Mouse (Mus musculus): ENCODE measurements around the gene Ackr1. TPM values are rescaled to one million over a fixed set of nuclear protein-coding genes. Genes with fewer than 3 reads are reported as not detected.

Gene Ackr1
- total and polyA plus RNA-seq, 3 experiments: 0.19 to 0.42 TPM; not detected in 1

GRCm38 (mm10) chr1:173370456-173370855, 36.9 kb upstream of the Ackr1 start:
- no peaks in the 10 kb centered on the region for H3K27me3 ChIP-seq (ENCODE audit: control insufficient read depth in 1 of 2, insufficient read depth in 2 of 2, low read length in 2 of 2)

GRCm38 (mm10) chr1:173369611-173370010, 36.1 kb upstream of the Ackr1 start:
- no peaks in the 10 kb centered on the region for H3K9me3 ChIP-seq (replicated peaks; ENCODE audit: insufficient read depth, low read length)
- no peak for DNase-seq (ENCODE audit: low read depth, low spot score)
- no peaks in the 10 kb centered on the region for H3K27me3 ChIP-seq (ENCODE audit: control insufficient read depth in 1 of 2, insufficient read depth in 2 of 2, low read length in 2 of 2)
- H3K9ac ChIP-seq (ENCODE audit: control insufficient read depth, low read depth, low read length, poor library complexity, severe bottlenecking): no peak overlapping the region
- no peak overlapping the region for H3K27ac ChIP-seq (ENCODE audit: control insufficient read depth, low read depth, low read length)
- no peak overlapping the region for H3K4me3 ChIP-seq (ENCODE audit: control insufficient read depth in 1 of 2, insufficient read depth in 1 of 2, low read depth in 2 of 2, low read length in 2 of 2)
- no peaks in the 10 kb centered on the region for H3K4me1 ChIP-seq (ENCODE audit: control insufficient read depth in 1 of 2, insufficient read depth in 2 of 2, low read length in 2 of 2)
- TF ChIP-seq ZC3H11A (IDR thresholded peaks at IDR 0.05; ENCODE audit: low read depth, low read length): no peak
- TF ChIP-seq SMC3 (IDR thresholded peaks at IDR 0.05; ENCODE audit: low read depth, low read length): no peak
- H3K36me3 ChIP-seq (ENCODE audit: control insufficient read depth in 1 of 2, insufficient read depth in 2 of 2, low read length in 2 of 2): no peaks in the 10 kb centered on the region
- no peaks in the 10 kb centered on the region for H3K79me2 ChIP-seq (ENCODE audit: control insufficient read depth, insufficient read depth, low read length, poor library complexity)

More at GRCm38 (mm10) chr1:173370456-173370855, 36.9 kb upstream of the Ackr1 start:
- H3K27ac ChIP-seq (ENCODE audit: control insufficient read depth, low read depth, low read length): no peak overlapping the region
- no peak overlapping the region for H3K9ac ChIP-seq (ENCODE audit: control insufficient read depth, low read depth, low read length, poor library complexity, severe bottlenecking)
- H3K36me3 ChIP-seq (ENCODE audit: control insufficient read depth in 1 of 2, insufficient read depth in 2 of 2, low read length in 2 of 2): no peaks in the 10 kb centered on the region
- TF ChIP-seq RCOR1 (IDR thresholded peaks at IDR 0.05; ENCODE audit: low read depth, low read length) (no peak), ETS1 (IDR thresholded peaks at IDR 0.05; ENCODE audit: low read depth, low read length) (no peak), CTCF (IDR thresholded peaks at IDR 0.05 in 2 of 3, conservative IDR thresholded peaks at IDR 0.05 in 1 of 3; ENCODE audit: control insufficient read depth in 1 of 3, insufficient read depth in 1 of 3, low read depth in 2 of 3, low read length in 3 of 3, poor library complexity in 1 of 3, severe bottlenecking in 1 of 3) (no peak), EP300 (IDR thresholded peaks at IDR 0.05; ENCODE audit: low read depth in 1 of 2, low read length in 2 of 2) (no peak), ELF1 (IDR thresholded peaks at IDR 0.05; ENCODE audit: low read depth, low read length) (no peak), SMC3 (IDR thresholded peaks at IDR 0.05; ENCODE audit: low read depth, low read length) (no peak), JUND (IDR thresholded peaks at IDR 0.05; ENCODE audit: low read depth, low read length) (no peak), TCF12 (IDR thresholded peaks at IDR 0.05; ENCODE audit: low read depth, low read length) (no peak)
- H3K79me2 ChIP-seq (ENCODE audit: control insufficient read depth, insufficient read depth, low read length, poor library complexity): no peaks in the 10 kb centered on the region
- H3K4me3 ChIP-seq (ENCODE audit: control insufficient read depth in 1 of 2, insufficient read depth in 1 of 2, low read depth in 2 of 2, low read length in 2 of 2): no peak overlapping the region
- no peaks in the 10 kb centered on the region for H3K4me1 ChIP-seq (ENCODE audit: control insufficient read depth in 1 of 2, insufficient read depth in 2 of 2, low read length in 2 of 2)
- DNase-seq (ENCODE audit: low read depth, low spot score): no peak
- no peaks in the 10 kb centered on the region for H3K9me3 ChIP-seq (replicated peaks; ENCODE audit: insufficient read depth, low read length)

- no peaks in the 10 kb centered on the region for H3K9me3 ChIP-seq (replicated peaks; ENCODE audit: insufficient read depth, low read length)
- H3K27ac ChIP-seq (ENCODE audit: control insufficient read depth, low read depth, low read length): no peak within 1 kb of the TSS
- TF ChIP-seq E2F4 (IDR thresholded peaks at IDR 0.05; ENCODE audit: borderline replicate concordance, low read depth, low read length) (no peak), NRF1 (IDR thresholded peaks at IDR 0.05; ENCODE audit: insufficient read depth, low read depth, low read length, poor library complexity, severe bottlenecking) (no peak), POLR2AphosphoS5 (IDR thresholded peaks at IDR 0.05; ENCODE audit: borderline replicate concordance, low read depth, low read length) (no peak), SMC3 (IDR thresholded peaks at IDR 0.05; ENCODE audit: low read depth, low read length) (no peak), USF2 (IDR thresholded peaks at IDR 0.05; ENCODE audit: borderline replicate concordance in 1 of 2, insufficient read depth in 1 of 2, low read depth in 1 of 2, low read length in 2 of 2) (no peak), USF1 (IDR thresholded peaks at IDR 0.05; ENCODE audit: low read depth, low read length) (no peak), ELF1 (IDR thresholded peaks at IDR 0.05; ENCODE audit: low read depth, low read length) (no peak), EP300 (IDR thresholded peaks at IDR 0.05; ENCODE audit: low read depth in 1 of 2, low read length in 2 of 2) (no peak), MAZ (IDR thresholded peaks at IDR 0.05; ENCODE audit: low read depth, low read length) (no peak), RCOR1 (IDR thresholded peaks at IDR 0.05; ENCODE audit: low read depth, low read length) (no peak), KAT2A (conservative IDR thresholded peaks at IDR 0.05; ENCODE audit: low read depth, low read length) (no peak)
- H3K79me2 ChIP-seq (ENCODE audit: control insufficient read depth, insufficient read depth, low read length, poor library complexity): no peaks in the 10 kb centered on the region
- H3K36me3 ChIP-seq (ENCODE audit: control insufficient read depth in 1 of 2, insufficient read depth in 2 of 2, low read length in 2 of 2): no peaks in the 10 kb centered on the region
- no peaks in the 10 kb centered on the region for H3K4me1 ChIP-seq (ENCODE audit: control insufficient read depth in 1 of 2, insufficient read depth in 2 of 2, low read length in 2 of 2)
- DNase-seq (ENCODE audit: low read depth, low spot score): no peak
- H3K9ac ChIP-seq (ENCODE audit: control insufficient read depth, low read depth, low read length, poor library complexity, severe bottlenecking): no peak within 1 kb of the TSS
- H3K4me3 ChIP-seq (ENCODE audit: control insufficient read depth in 1 of 2, insufficient read depth in 1 of 2, low read depth in 2 of 2, low read length in 2 of 2): no peak within 1 kb of the TSS
- H3K27me3 ChIP-seq (ENCODE audit: control insufficient read depth in 1 of 2, insufficient read depth in 2 of 2, low read length in 2 of 2): no peaks in the 10 kb centered on the region
Measured at GRCm38 (mm10) chr1:173367356-173368046, 34.0 kb upstream of the Ackr1 start, which contains the start of gene Cadm3. Cadm3 (minus strand) TSS chr1:173367695.
